Mouse (Mus musculus) forebrain, embryonic 10.5 days (tissue): Measurements from ENCODE around the gene Gabarap. TPM values are rescaled to one million over a fixed set of nuclear protein-coding genes. Genes with fewer than 3 reads are reported as not detected.
"Not testable (repeated sequence)": the region's sequence is repeated elsewhere in the genome, so short reads cannot be mapped to it uniquely, and the experiment has no call there.

Experiments
- DNase-seq: peaks from one replicate; pipeline ENCODE4 v3.0.0-alpha.2; 2017; ENCODE audit warnings: low spot score; ENCODE audit errors: extremely low spot score
- H3K27ac ChIP-seq: fragments of 300-500 bp; sonication (generic); 2 replicates; pipeline ENCODE4 v1.5.1; 2016; ENCODE audit warnings: mild to moderate bottlenecking
- H3K27me3 ChIP-seq: fragments of 300-500 bp; sonication (generic); 2 replicates; pipeline ENCODE4 v1.6.1; 2016; ENCODE audit warnings: mild to moderate bottlenecking; ENCODE audit not compliant: poor library complexity, severe bottlenecking
- H3K36me3 ChIP-seq: fragments of 300-500 bp; sonication (generic); replicated peaks from 2 replicates; pipeline ENCODE4 v1.6.1; 2016; ENCODE audit warnings: mild to moderate bottlenecking, moderate library complexity
- H3K4me1 ChIP-seq: fragments of 300-500 bp; sonication (generic); 2 replicates; pipeline ENCODE4 v1.6.1; 2016
- H3K4me3 ChIP-seq: fragments of 300-500 bp; sonication (generic); 2 replicates; pipeline ENCODE4 v1.5.1; 2016; ENCODE audit warnings: mild to moderate bottlenecking, moderate library complexity
- H3K9me3 ChIP-seq: fragments of 300-500 bp; sonication (generic); 2 replicates; pipeline ENCODE4 v1.6.1; 2016; ENCODE audit warnings: mild to moderate bottlenecking, moderate library complexity
- WGBS: fragments of 180-500 bp; shearing (Covaris S2); methylation state at CpG from one replicate; pipeline ENCODE4 v1.1.7; 2016; 5-methylcytosine and 5-hydroxymethylcytosine counted together
- polyA plus RNA-seq: library from polyadenylated mRNA; unstranded; fragments of >200 nt; fragmentation: Nextera tagmentation; extraction: Ambion mirVana; gene quantifications from 2 replicates; pipeline ENCODE4 v1.2.1, GENCODE M21; 2016

The Gabarap gene
- 318 and 331 TPM in 2 replicates for polyA plus RNA-seq

GRCm38 (mm10) chr11:69990850-69991691 lies at the start of gene Gabarap:
TSS of gene Gabarap (plus strand) at chr11:69991143.
- peaks cover 27% of the 10 kb centered on the region for H3K4me1 ChIP-seq
- H3K27me3 ChIP-seq: no peaks in the 10 kb centered on the region
- H3K36me3 ChIP-seq: peaks cover 62% of the 10 kb centered on the region
- under 1% methylated on average over 40 of the region's 40 CpGs for WGBS
- peak within 1 kb of the TSS; percentile 93 for H3K27ac ChIP-seq
- peak within 1 kb of the TSS; percentile 85 for H3K4me3 ChIP-seq
- DNase-seq: peak; percentile 95
- no peaks in the 10 kb centered on the region for H3K9me3 ChIP-seq

DNA sequence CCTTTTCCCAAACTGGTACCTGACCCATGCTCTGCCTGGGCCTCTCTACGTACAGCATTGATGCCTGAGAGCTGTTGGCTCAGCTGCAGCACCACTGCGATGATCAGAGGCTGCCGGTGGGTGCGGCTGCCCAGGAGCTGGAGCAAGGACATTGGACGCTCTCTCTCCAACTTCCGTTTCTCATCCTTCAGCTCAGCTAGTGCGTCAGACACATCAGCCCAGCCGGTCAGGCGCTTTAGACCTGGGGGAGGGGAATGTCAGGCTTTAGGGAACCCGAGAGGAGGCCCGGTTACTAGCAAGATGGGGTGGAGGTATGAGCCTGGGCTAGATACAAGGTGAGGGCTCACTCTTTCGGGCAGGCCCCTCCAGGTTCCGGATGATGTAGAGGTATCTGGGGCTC lies 45.7 kb upstream of the Gabarap start:
- Histone ChIP-seq H3K9me3 (no peaks in the 10 kb centered on the region), H3K4me3 (0 out of 2 replicates have a peak overlapping the region, but pooled peaks have one; percentile 60), H3K4me1 (peaks cover 40% of the 10 kb centered on the region), H3K27me3 (peaks cover 8% of the 10 kb centered on the region), H3K36me3 (peaks cover 43% of the 10 kb centered on the region), H3K27ac (no peak overlapping the region)
- 84% methylated on average over 13 of the region's 13 CpGs for WGBS
- DNase-seq: no peak

DNA sequence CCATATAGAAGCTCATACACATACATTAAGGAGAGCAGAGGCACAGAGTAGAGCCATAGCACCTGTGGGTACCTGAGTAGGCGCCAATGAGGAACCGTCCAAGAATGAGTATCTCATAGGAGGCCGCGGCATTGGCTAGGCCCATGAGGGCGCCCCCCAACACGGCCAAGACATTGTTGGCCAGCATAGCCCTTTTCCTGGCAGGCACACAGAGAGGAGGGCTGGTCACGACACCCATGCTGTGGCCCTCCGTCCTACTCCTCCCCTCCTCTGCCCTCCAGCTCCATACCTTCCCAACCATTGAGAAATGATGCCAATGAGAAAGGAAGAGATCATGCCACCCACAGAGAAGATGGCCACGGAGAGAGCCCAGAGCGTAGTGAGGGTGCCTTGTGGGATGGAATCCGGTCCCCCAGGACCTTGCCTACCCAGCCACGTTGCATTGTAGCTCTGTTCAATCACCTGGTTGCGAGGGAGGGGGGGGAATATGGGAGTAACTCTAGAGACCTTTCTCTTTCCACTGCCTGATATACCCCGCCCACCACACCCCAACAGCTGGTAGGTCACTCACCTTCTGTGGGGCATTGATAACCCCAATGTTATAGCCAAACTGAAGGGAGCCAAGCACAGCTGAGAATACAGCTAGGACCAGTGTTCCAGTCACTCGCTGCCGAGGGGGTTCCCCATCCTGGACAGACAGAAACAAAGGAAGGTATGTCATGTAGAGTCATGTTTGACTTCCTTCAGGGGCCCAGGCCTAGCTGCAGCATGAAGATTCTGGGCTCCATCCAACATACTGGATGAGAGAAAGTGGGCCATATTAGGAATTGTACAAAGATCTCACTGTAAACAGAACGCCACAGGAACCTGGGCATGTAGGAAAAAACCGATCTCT lies 44.7 kb upstream of the Gabarap start:
- Histone ChIP-seq H3K4me3 (peak overlapping the region; percentile 60), H3K9me3 (no peaks in the 10 kb centered on the region), H3K27me3 (0 out of 2 replicates have a peak, but pooled peaks cover 3% of the 10 kb centered on the region), H3K27ac (peak overlapping the region; percentile 60), H3K36me3 (peaks cover 43% of the 10 kb centered on the region), H3K4me1 (peaks cover 40% of the 10 kb centered on the region)
- WGBS: 94% methylated on average over 18 of the region's 18 CpGs
- no peak for DNase-seq

DNA sequence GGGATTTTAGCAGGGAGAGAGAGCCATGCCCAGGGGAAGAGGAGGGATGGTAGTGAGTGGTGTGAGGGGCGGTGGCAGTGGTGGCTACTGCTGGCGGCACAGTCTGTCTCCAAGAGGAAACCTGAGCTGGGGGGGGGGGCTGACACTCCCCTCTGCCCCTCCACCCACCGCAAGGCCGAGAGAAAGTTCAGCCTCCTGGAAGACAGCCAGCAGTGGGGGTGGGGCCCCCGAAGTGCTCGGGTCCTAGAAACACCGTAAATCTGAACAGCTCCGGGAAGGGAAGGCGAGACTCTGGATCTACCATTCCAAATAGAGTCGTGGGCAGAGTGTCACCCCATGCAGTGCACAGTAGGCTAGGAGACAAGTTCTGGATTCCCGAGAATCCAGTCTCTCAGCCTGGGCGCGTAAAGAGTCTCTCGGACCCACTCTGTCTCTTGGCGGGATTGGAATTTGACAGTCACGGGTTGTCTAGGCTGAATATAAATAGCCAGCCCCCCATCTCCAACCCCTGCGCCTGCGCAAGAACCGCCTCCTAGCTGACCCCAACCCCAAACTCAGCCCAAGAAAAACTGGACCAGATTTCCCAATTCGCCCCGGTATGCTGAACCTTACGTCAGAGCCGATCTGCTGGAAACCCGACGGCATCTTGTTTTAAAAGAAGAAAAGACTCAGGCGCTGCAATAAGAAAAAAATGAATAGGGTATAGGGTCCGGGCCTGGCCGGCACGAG lies 43.4 kb upstream of the Gabarap start:
- Histone ChIP-seq H3K4me3 (peak overlapping the region; percentile 60), H3K27ac (peak overlapping the region; percentile 96), H3K9me3 (no peaks in the 10 kb centered on the region), H3K4me1 (peaks cover 40% of the 10 kb centered on the region), H3K27me3 (0 out of 2 replicates have a peak, but pooled peaks cover 8% of the 10 kb centered on the region), H3K36me3 (peaks cover 39% of the 10 kb centered on the region)
- DNase-seq: no peak
- 4% methylated on average over 29 of the region's 29 CpGs for WGBS

GRCm38 (mm10) chr11:69948066-69948762 lies 42.7 kb upstream of the Gabarap start, which contains the start of gene Slc2a4:
TSS of gene Slc2a4 (minus strand) at chr11:69948188.
- Histone ChIP-seq H3K27ac (peak within 1 kb of the TSS; percentile 96), H3K27me3 (0 out of 2 replicates have a peak, but pooled peaks cover 8% of the 10 kb centered on the region), H3K9me3 (no peaks in the 10 kb centered on the region), H3K36me3 (peaks cover 32% of the 10 kb centered on the region), H3K4me1 (peaks cover 40% of the 10 kb centered on the region), H3K4me3 (peak within 1 kb of the TSS; percentile 60)
- under 1% methylated on average over 34 of the region's 34 CpGs for WGBS
- DNase-seq: peak; percentile 98

DNA sequence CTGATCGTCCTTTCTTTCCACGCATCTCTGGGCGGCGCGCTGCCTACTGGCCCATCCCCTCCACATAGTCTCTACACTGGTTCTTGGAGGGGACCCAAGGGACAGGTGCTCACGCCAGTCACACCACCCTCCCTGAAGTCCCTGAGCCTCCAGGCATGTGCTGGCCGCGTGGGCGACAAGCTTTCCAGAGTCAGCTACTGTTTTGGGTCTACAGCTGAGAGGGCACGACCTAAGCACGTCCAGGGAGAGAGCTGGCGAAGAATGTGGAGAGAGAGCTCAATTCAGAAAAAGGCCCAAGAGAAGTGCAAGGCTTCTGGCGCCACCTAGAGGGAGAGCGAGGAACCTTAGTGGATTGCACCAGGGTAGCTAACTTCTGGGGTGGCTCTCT lies 42.2 kb upstream of the Gabarap start:
- H3K27ac ChIP-seq: peak overlapping the region; percentile 96
- peak overlapping the region; percentile 60 for H3K4me3 ChIP-seq
- peaks cover 27% of the 10 kb centered on the region for H3K36me3 ChIP-seq
- DNase-seq: peak; percentile 88
- H3K27me3 ChIP-seq: 0 out of 2 replicates have a peak, but pooled peaks cover 8% of the 10 kb centered on the region
- H3K9me3 ChIP-seq: no peaks in the 10 kb centered on the region
- WGBS: 0% methylated on average over 14 of the region's 14 CpGs
- H3K4me1 ChIP-seq: peaks cover 40% of the 10 kb centered on the region

DNA sequence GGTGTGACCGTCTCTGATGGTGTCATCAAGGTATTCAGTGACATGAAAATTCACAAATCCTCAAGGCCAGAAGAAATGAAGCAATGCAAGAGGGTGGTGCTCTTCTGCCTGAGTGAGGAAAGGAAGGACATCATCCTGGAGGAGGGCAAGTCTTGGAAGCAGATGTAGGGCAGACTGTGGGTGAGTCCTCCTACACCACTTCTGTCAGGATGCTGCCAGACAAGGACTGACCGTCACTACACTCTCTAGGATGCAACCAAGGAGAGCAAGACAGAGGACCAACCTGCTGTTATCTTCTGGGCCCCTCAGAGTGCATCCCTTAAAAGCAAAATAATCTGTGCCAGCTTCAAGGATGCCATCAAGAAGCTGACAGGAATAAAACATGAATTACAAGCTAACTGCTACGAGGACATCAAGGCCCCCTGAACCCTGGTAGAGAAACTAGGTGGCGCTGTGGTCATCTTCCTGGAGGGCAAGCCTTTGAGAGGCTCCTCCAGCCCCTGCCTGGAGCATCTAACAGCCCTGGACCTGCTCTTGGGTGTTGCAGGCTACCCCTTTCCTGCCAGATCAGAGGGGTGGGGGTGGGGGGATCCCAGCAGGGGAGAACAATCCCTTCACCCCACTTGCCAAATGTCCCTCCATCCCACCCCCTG lies 40.0 kb upstream of the Gabarap start:
- peaks cover 5% of the 10 kb centered on the region; the same call in 1 of the 2 replicates for H3K36me3 ChIP-seq
- H3K4me3 ChIP-seq: peak overlapping the region; percentile 6; the same call in 1 of the 2 replicates
- H3K4me1 ChIP-seq: peaks cover 35% of the 10 kb centered on the region
- no peak for DNase-seq
- 0 out of 2 replicates have a peak, but pooled peaks cover 5% of the 10 kb centered on the region for H3K27me3 ChIP-seq
- H3K9me3 ChIP-seq: no peaks in the 10 kb centered on the region
- no peak overlapping the region for H3K27ac ChIP-seq
- WGBS: 52% methylated on average over 4 of the region's 4 CpGs

DNA sequence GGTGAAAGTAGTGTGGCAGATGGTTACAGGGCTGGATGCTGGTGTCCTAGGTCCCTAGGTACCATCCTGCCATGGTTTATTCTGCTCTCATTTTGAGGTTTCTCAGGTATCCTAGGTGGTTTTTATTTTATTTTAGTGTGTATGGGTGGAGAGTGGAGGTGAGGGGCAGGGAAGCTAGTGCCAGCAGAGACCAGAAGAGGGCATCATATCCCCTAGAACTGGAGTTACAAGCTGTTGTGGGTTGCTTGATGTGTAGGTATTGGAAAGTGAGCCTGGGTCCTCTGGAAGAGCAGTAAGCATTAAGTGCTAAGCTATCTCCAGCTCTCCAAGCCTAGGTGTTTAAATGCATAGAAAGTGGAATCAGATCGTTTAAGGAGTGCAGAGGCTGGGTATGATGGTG lies 38.7 kb upstream of the Gabarap start:
- peaks cover 21% of the 10 kb centered on the region for H3K4me1 ChIP-seq

DNA sequence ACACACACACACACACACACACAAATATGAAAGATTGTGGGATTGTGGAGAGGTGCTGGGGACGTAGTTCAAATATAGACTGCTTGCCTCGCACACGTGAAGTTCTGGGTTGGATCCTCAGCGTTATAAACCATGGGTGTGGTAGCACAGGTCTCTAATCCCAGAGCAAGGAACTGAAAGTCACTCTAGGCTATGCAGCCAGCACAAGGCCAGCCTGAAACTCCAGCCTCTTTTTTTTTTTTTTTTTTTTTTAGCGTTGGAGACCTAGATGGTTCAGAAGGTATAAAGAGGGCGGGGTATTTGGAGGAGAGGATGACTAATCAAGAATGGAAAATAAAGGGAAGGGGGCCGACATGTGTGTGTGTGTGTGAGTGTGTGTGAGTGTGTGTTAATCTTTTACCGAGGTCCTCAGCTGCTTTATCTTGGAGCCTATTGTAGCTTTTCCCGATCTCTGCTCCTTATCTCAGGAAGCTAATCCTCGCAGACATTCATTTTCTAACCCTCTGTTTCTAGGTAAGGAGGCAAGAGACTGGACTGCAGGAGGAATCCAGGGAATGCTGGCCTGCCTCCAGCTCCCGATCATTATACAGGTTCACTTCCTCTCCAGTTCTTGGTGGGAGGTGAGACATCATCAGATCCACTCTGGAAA lies 37.6 kb upstream of the Gabarap start:
- Histone ChIP-seq H3K27ac (no peak overlapping the region), H3K4me3 (no peak overlapping the region), H3K9me3 (no peaks in the 10 kb centered on the region), H3K36me3 (no peaks in the 10 kb centered on the region), H3K27me3 (0 out of 2 replicates have a peak, but pooled peaks cover 5% of the 10 kb centered on the region), H3K4me1 (peaks cover 10% of the 10 kb centered on the region)
- DNase-seq: no peak
- WGBS: 78% methylated on average over 11 of the region's 11 CpGs

More for the DNA sequence above, 38.7 kb upstream of the Gabarap start:
- H3K36me3 ChIP-seq: no peaks in the 10 kb centered on the region
- DNase-seq: no peak
- H3K4me3 ChIP-seq: no peak overlapping the region
- H3K27ac ChIP-seq: no peak overlapping the region
- 0 out of 2 replicates have a peak, but pooled peaks cover 5% of the 10 kb centered on the region for H3K27me3 ChIP-seq
- WGBS: 42% methylated on average over 1 of the region's 1 CpGs
- no peaks in the 10 kb centered on the region for H3K9me3 ChIP-seq

GRCm38 (mm10) chr11:69955618-69956017 lies 35.3 kb upstream of the Gabarap start:
- not testable (repeated sequence) for H3K27ac ChIP-seq, H3K9me3 ChIP-seq
- 74% methylated on average over 4 of the region's 4 CpGs for WGBS

DNA sequence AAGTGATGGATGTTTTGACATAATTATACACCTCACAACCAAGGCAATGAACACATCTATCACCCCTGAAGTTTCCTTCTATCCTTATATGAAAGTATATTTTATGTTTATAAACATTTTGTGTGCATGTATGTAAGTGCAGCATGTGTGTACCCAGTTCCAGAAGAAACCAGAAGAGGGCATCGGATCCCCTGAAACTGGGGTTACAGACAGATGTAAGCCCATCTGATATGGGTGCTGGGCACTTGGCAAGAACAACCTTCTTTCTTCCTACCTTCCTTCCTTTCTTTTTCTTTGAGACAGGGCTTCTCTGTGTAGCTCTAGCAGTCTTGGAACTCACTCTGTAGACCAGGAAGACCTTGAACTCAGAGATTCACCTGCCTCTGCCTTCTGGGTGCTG lies 34.7 kb upstream of the Gabarap start:
- 63% methylated on average over 1 of the region's 1 CpGs for WGBS

More at GRCm38 (mm10) chr11:69955618-69956017, 35.3 kb upstream of the Gabarap start:
- H3K27me3 ChIP-seq, DNase-seq, H3K4me3 ChIP-seq, H3K4me1 ChIP-seq, H3K36me3 ChIP-seq: not testable (repeated sequence)

More for the DNA sequence above, 34.7 kb upstream of the Gabarap start:
- Histone ChIP-seq H3K4me1 (no peaks in the 10 kb centered on the region), H3K36me3 (no peaks in the 10 kb centered on the region), H3K9me3 (no peaks in the 10 kb centered on the region), H3K27ac (no peak overlapping the region), H3K4me3 (no peak overlapping the region), H3K27me3 (0 out of 2 replicates have a peak, but pooled peaks cover 13% of the 10 kb centered on the region)
- DNase-seq: no peak
